Mouse (Mus musculus) urinary bladder, postnatal 10 days (tissue): ENCODE data around the gene Dnah10.

Experiments
- DNase-seq: peaks from one replicate; pipeline ENCODE4 v3.0.0; 2022; ENCODE audit warnings: low spot score

Gene Dnah10

DNA sequence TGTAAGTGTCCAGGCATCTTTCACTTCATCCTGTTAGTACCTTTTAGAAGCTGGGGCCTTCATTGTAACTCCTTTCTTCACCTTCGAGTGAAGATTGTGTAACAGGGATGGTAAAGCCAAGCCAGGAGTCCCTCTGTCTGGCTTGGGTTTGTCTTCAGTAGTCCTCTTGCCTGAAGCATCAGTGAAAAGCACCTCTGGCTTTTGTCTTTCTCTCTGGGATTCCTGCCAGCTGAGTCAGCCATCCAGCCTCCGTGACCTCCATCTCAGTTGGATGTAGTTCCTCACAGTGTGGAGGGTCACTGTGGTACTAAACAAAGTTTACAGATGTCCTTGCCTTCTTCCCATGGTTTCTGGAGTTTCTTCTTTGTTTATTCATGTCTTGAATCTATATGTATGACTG lies 147.1 kb downstream of the Dnah10 start:
- no peak for DNase-seq

DNA sequence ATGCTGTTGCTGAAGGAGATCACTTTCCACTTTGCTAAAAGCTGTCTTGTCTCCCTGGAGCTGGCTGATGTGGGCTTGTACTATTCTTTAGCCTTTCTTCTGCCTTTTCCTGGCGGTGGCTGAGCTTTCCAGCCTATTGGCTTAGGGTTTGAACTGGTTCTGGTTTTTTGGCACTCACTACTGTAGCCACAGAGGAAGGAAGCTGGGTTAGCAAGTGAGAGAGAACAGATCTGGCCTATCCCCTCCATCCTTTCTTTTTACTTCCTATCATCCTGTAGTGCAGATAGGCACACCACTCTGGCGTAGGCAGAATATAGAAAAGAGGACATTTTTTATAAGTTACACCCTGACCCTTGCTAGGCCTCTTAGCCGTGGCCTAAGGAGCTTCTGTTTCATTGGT lies 148.2 kb downstream of the Dnah10 start:
- no peak for DNase-seq

DNA sequence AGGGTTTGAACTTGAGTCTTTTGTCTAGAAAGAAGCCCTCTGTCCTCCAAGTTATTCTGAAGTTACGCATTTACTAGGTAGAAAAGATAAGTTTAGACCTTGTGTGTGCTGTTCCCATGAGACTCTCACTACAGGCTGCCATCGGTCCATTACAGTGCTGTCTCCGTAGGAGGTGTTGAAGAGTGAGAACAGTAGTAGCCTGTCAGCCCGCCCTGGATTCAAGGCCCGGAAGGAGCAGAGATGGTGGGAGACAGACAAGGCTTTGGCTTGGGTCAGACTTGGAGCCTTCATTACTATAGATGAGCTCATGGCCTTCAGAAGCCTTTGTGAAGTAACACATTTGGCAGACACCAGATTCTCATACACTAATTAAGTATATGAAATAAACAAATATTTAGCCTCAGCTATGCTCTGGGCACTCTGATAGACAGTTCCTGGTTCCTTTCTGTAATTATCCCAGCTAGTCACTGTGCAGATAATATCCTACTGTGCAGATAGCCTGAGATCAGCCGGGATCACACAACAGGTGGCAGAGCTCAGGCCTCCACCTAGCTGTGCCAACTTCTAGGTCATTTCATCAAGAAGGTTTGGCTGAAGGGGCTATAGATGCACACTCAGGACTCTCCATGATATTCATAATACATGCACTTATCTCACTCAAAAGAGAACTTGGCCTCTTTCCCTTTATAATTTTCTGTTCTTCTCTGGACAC lies 149.2 kb downstream of the Dnah10 start:
- no peak for DNase-seq

DNA sequence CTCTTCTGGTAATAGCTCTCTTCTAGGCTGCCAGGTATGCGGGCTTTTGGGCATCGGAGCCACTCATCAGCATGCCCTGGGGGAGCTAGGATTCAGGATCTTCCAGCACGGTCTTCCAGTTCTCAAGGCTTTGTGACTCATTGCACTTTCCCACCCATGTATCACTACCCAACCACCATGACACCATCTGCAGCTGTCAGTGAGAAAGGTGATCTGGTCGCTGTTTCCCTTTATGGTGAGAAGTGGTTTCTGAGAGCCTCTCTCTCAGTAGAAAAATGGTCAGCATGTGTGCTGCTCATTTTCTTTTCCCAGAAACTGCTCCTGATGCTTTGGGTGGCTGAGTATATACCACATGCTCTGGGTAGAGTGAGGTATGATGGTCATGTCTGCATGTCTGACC lies 154.4 kb downstream of the Dnah10 start:
- no peak for DNase-seq

DNA sequence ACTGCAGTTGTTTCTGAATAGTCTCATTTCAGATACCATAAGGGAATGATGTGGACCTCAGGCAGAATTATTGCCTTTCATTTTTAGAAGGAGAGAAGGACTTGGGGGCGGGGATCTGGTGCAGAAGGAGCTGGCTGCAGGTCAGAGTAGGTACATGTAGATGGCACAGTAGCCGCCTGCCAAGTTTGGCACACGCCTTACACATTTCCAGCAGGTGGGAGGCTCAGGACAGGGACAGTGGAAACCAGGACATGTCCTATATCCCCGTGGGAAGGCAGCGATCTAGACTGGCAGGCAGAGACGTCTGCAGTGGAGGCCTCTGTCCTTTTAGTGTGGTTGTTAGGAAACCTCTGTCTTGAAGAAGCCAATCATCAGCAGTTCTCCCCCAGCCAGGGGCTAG lies 154.9 kb downstream of the Dnah10 start:
- no peak for DNase-seq

DNA sequence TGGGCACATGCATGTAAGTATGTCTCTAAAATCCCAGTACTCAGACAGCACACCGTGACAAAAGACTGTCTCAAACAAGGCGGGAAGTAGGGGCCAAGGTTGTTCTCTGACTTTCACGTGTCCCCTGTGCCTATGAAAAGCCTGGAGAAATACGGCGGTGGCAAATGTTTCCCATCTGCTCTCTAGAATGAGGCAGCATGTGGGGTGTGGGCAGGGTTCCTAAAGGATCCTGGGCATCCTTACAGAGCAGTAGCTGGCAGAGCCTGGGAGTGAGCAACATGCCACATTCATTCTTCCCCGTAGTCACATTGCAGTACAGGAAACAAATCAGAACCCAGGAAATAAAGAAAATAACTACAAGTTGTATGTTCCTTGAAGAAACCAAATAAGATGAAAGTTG lies 159.0 kb downstream of the Dnah10 start:
- no peak for DNase-seq
